In the genomic region with DNA sequence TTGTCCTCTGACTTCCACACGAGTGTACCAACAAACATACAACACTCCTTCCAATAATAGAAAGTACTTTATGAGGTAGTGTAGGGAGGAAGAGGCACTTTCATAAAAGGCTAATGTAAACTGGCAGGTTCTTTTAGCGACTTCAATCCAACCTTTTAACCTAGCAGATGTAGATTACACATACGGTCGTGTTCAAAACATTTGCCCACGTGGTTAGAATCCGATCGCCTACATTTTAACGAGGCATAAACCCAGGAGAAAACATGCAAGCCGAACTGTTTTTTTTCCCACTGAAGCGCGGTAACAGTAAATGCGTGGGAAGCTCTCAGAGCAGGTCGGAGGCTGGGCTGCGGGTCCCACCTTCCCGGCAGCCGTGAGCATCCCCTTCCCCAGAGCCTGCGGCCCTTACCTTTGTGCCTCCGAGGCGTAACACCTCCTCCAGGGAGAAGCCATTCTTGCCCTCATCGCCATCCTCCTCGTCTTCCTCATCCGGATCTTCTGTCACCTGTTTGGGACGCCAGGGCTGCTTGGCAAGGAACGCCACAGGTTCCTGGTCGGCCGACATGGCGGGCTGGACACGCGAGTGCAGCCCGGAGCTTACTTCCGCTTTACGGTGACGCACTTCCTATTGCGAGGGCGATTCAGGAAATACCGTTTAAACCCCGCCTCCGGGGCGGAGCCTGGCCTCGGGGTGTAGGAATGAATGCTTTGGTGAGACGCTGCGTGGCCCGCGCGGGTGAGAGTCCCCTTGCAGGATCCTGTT, we compare ENCODE assay signal across 8 mouse cellular contexts. TPM values are rescaled to one million over a fixed set of nuclear protein-coding genes. Genes with fewer than 3 reads are reported as not detected.
A peak's percentile ranks its signal among the peaks of the same experiment; 100 is the strongest.
DNase-seq lines count a peak whose midpoint lies in the region; ATAC-seq lines count a peak whose summit lies in the region.

Gene Cebpz, minus strand, starts transcription at position 601 of the 763 bp plus-strand sequence.
Gene Ndufaf7, plus strand, starts transcription at position 671 of the 763 bp plus-strand sequence.

- under 1% methylated on average over 45 of the region's 45 CpGs for WGBS in intestine, embryonic 14.5 days

- H3K4me3 ChIP-seq in intestine, embryonic 14.5 days (ENCODE audit: low read depth, low read length): peak within 1 kb of the TSS; percentile 92

- peak within 1 kb of the TSS; percentile 22; the same call in 1 of the 2 replicates for H3K27ac ChIP-seq in intestine, embryonic 14.5 days (ENCODE audit: low read depth)

- peak; percentile 99 for ATAC-seq in intestine, embryonic 14.5 days (replicated peaks; ENCODE audit: low FRiP score, low TSS enrichment, low read depth)

- no peaks in the 10 kb centered on the region for H3K27me3 ChIP-seq in intestine, embryonic 14.5 days (replicated peaks; ENCODE audit: control insufficient read depth, insufficient read depth, low read length)

- intact Hi-C loops in left cerebral cortex, postnatal 14 days (cut with DNase I): loop anchor here (5.0 kb wide), 1 partner anchor 99 kb away; the partner anchor contains the start of genes Gpatch11 and Heatr5b

- H3K9ac ChIP-seq in intestine, embryonic 14.5 days (ENCODE audit: low read length): peak within 1 kb of the TSS; percentile 84

- H3K36me3 ChIP-seq in intestine, embryonic 14.5 days (ENCODE audit: control insufficient read depth, insufficient read depth, low read length): peaks cover 53% of the 10 kb centered on the region

- peak within 1 kb of the TSS; percentile 81 for H3K4me2 ChIP-seq in intestine, embryonic 14.5 days (ENCODE audit: low read length)

- H3K4me1 ChIP-seq in intestine, embryonic 14.5 days (replicated peaks; ENCODE audit: control insufficient read depth, insufficient read depth, low read length): 0 out of 2 replicates have a peak, but pooled peaks cover 4% of the 10 kb centered on the region

- peak; percentile 97 to 99 for DNase-seq in adrenal gland, adult (ENCODE audit: inconsistent age in 2 of 2, low spot score in 1 of 2)
- peak; percentile 100 for DNase-seq in embryo, embryonic 10.5 days (ENCODE audit: low spot score)
- peak; percentile 94 for DNase-seq in gastrocnemius, postnatal 25 days
- peak; percentile 98 for DNase-seq in intestine, embryonic 14.5 days (ENCODE audit: low spot score)
- peak; percentile 96 to 99 for DNase-seq in left cerebral cortex, postnatal 14 days (ENCODE audit: low spot score in 2 of 2)
- DNase-seq in mesoderm, embryonic 11.5 days (ENCODE audit: low read depth, low spot score): peak; percentile 99
- peak; percentile 97 to 98 for DNase-seq in right cerebral cortex, postnatal 36 days (ENCODE audit: low spot score in 2 of 2)
- DNase-seq in yolk sac, embryonic 10.5 days (ENCODE audit: low spot score): peak; percentile 95

- H3K9me3 ChIP-seq in intestine, embryonic 14.5 days (ENCODE audit: control insufficient read depth, low read length): no peaks in the 10 kb centered on the region

RNA-seq across cellular contexts. Expression of gene Cebpz, which starts in this region (rescaled TPM):
- total RNA-seq in gastrocnemius, postnatal 25 days (2021): 10 to 100 TPM; 16.4 to 21.8 TPM
- 63.3 and 63.5 TPM in 2 replicates for polyA plus RNA-seq in intestine, embryonic 14.5 days (2014; fragmentation: Nextera tagmentation; extraction: Ambion mirVana)
- 10 to 100 TPM; 33.2 to 33.5 TPM for total RNA-seq in left cerebral cortex, postnatal 14 days (2021)

RNA-seq across cellular contexts. Expression of gene Ndufaf7, which starts in this region (rescaled TPM):
- 10 to 100 TPM; 24.7 to 27.8 TPM for total RNA-seq in gastrocnemius, postnatal 25 days (2021)
- polyA plus RNA-seq in intestine, embryonic 14.5 days (2014; fragmentation: Nextera tagmentation; extraction: Ambion mirVana): 43.8 and 50.6 TPM in 2 replicates
- 10 to 100 TPM; 59.3 to 66.2 TPM for total RNA-seq in left cerebral cortex, postnatal 14 days (2021)

Comparison
In these comparisons a context has a peak if more than half of its experiments do, and no peak if none do; other contexts are left out.
1. Peak in every context shown above with its lines: DNase-seq, ATAC-seq, H3K4me3 ChIP-seq and H3K27ac ChIP-seq.